Mouse (Mus musculus): ENCODE measurements around the gene Inhbb. TPM values are rescaled to one million over a fixed set of nuclear protein-coding genes. Genes with fewer than 3 reads are reported as not detected.

Gene Inhbb
- polyA plus RNA-seq, 1 experiment: 1.6 TPM

- H3K4me3 ChIP-seq (ENCODE audit: low read depth, low read length): no peak overlapping the region
- H3K27ac ChIP-seq (ENCODE audit: insufficient read depth, low read depth, low read length): no peak overlapping the region
- TF ChIP-seq POLR2A (IDR thresholded peaks at IDR 0.05; ENCODE audit: low read depth, low read length): no peak
- TF ChIP-seq CTCF (IDR thresholded peaks at IDR 0.05; ENCODE audit: extremely low read depth, insufficient read length, insufficient replicate concordance, low read depth, low read length): no peak
- H3K36me3 ChIP-seq (ENCODE audit: control insufficient read depth, insufficient read depth, low read length): no peaks in the 10 kb centered on the region
- WGBS: 30% methylated on average over 4 of the region's 4 CpGs
- H3K27me3 ChIP-seq (ENCODE audit: control insufficient read depth, insufficient read depth, low read length): no peaks in the 10 kb centered on the region
- peaks cover 4% of the 10 kb centered on the region; the same call in 1 of the 2 replicates for H3K4me1 ChIP-seq (ENCODE audit: control insufficient read depth, insufficient read depth, insufficient read length, low read length)
Measured at GRCm38 (mm10) chr1:119453731-119454130, 31.7 kb upstream of the Inhbb start.

GRCm38 (mm10) chr1:119451417-119451816 is 29.4 kb upstream of the Inhbb start:
- Histone ChIP-seq H3K27ac (ENCODE audit: insufficient read depth, low read depth, low read length) (no peak overlapping the region), H3K27me3 (ENCODE audit: control insufficient read depth, insufficient read depth, low read length) (no peaks in the 10 kb centered on the region), H3K4me3 (ENCODE audit: low read depth, low read length) (no peak overlapping the region), H3K4me1 (ENCODE audit: control insufficient read depth, insufficient read depth, insufficient read length, low read length) (no peaks in the 10 kb centered on the region), H3K36me3 (ENCODE audit: control insufficient read depth, insufficient read depth, low read length) (no peaks in the 10 kb centered on the region)
- TF ChIP-seq CTCF (IDR thresholded peaks at IDR 0.05; ENCODE audit: extremely low read depth, insufficient read length, insufficient replicate concordance, low read depth, low read length) (no peak), POLR2A (IDR thresholded peaks at IDR 0.05; ENCODE audit: low read depth, low read length) (no peak)
- 72% methylated on average over 10 of the region's 10 CpGs for WGBS

GRCm38 (mm10) chr1:119450651-119451345 is 28.8 kb upstream of the Inhbb start:
- Histone ChIP-seq H3K4me1 (ENCODE audit: control insufficient read depth, insufficient read depth, insufficient read length, low read length) (no peaks in the 10 kb centered on the region), H3K27ac (ENCODE audit: insufficient read depth, low read depth, low read length) (no peak overlapping the region), H3K27me3 (ENCODE audit: control insufficient read depth, insufficient read depth, low read length) (no peaks in the 10 kb centered on the region), H3K4me3 (ENCODE audit: low read depth, low read length) (no peak overlapping the region), H3K36me3 (ENCODE audit: control insufficient read depth, insufficient read depth, low read length) (no peaks in the 10 kb centered on the region)
- 79% methylated on average over 10 of the region's 10 CpGs for WGBS
- TF ChIP-seq CTCF (IDR thresholded peaks at IDR 0.05; ENCODE audit: extremely low read depth, insufficient read length, insufficient replicate concordance, low read depth, low read length) (no peak), POLR2A (IDR thresholded peaks at IDR 0.05; ENCODE audit: low read depth, low read length) (no peak)

GRCm38 (mm10) chr1:119446753-119447283 is 24.8 kb upstream of the Inhbb start:
- Histone ChIP-seq H3K4me3 (ENCODE audit: low read depth, low read length) (no peak overlapping the region), H3K27me3 (ENCODE audit: control insufficient read depth, insufficient read depth, low read length) (no peaks in the 10 kb centered on the region), H3K36me3 (ENCODE audit: control insufficient read depth, insufficient read depth, low read length) (no peaks in the 10 kb centered on the region), H3K27ac (ENCODE audit: insufficient read depth, low read depth, low read length) (no peak overlapping the region), H3K4me1 (ENCODE audit: control insufficient read depth, insufficient read depth, insufficient read length, low read length) (no peaks in the 10 kb centered on the region)
- 58% methylated on average over 10 of the region's 10 CpGs for WGBS
- TF ChIP-seq CTCF (IDR thresholded peaks at IDR 0.05; ENCODE audit: extremely low read depth, insufficient read length, insufficient replicate concordance, low read depth, low read length) (no peak), POLR2A (IDR thresholded peaks at IDR 0.05; ENCODE audit: low read depth, low read length) (no peak)

- no peaks in the 10 kb centered on the region for H3K4me1 ChIP-seq (ENCODE audit: control insufficient read depth, insufficient read depth, insufficient read length, low read length)
- WGBS: 77% methylated on average over 21 of the region's 21 CpGs
- no peaks in the 10 kb centered on the region for H3K27me3 ChIP-seq (ENCODE audit: control insufficient read depth, insufficient read depth, low read length)
- no peak overlapping the region for H3K4me3 ChIP-seq (ENCODE audit: low read depth, low read length)
- TF ChIP-seq POLR2A (IDR thresholded peaks at IDR 0.05; ENCODE audit: low read depth, low read length): no peak
- TF ChIP-seq CTCF (IDR thresholded peaks at IDR 0.05; ENCODE audit: extremely low read depth, insufficient read length, insufficient replicate concordance, low read depth, low read length): no peak
- H3K27ac ChIP-seq (ENCODE audit: insufficient read depth, low read depth, low read length): no peak overlapping the region
- no peaks in the 10 kb centered on the region for H3K36me3 ChIP-seq (ENCODE audit: control insufficient read depth, insufficient read depth, low read length)
Measured at GRCm38 (mm10) chr1:119443591-119444350, 21.7 kb upstream of the Inhbb start.

- Histone ChIP-seq H3K27ac (ENCODE audit: insufficient read depth, low read depth, low read length) (no peak overlapping the region), H3K36me3 (ENCODE audit: control insufficient read depth, insufficient read depth, low read length) (no peaks in the 10 kb centered on the region), H3K4me1 (ENCODE audit: control insufficient read depth, insufficient read depth, insufficient read length, low read length) (no peaks in the 10 kb centered on the region), H3K4me3 (ENCODE audit: low read depth, low read length) (no peak overlapping the region), H3K27me3 (ENCODE audit: control insufficient read depth, insufficient read depth, low read length) (no peaks in the 10 kb centered on the region)
- WGBS: 76% methylated on average over 9 of the region's 9 CpGs
- TF ChIP-seq CTCF (IDR thresholded peaks at IDR 0.05; ENCODE audit: extremely low read depth, insufficient read length, insufficient replicate concordance, low read depth, low read length) (no peak), POLR2A (IDR thresholded peaks at IDR 0.05; ENCODE audit: low read depth, low read length) (no peak)
Measured at GRCm38 (mm10) chr1:119442901-119443300, 20.9 kb upstream of the Inhbb start.

- 89% methylated on average over 9 of the region's 9 CpGs for WGBS
- Histone ChIP-seq H3K4me3 (ENCODE audit: low read depth, low read length) (no peak overlapping the region), H3K27ac (ENCODE audit: insufficient read depth, low read depth, low read length) (no peak overlapping the region), H3K36me3 (ENCODE audit: control insufficient read depth, insufficient read depth, low read length) (no peaks in the 10 kb centered on the region), H3K27me3 (ENCODE audit: control insufficient read depth, insufficient read depth, low read length) (no peaks in the 10 kb centered on the region), H3K4me1 (ENCODE audit: control insufficient read depth, insufficient read depth, insufficient read length, low read length) (no peaks in the 10 kb centered on the region)
- TF ChIP-seq CTCF (IDR thresholded peaks at IDR 0.05; ENCODE audit: extremely low read depth, insufficient read length, insufficient replicate concordance, low read depth, low read length): no peak
- no peak for TF ChIP-seq POLR2A (IDR thresholded peaks at IDR 0.05; ENCODE audit: low read depth, low read length)
Measured at GRCm38 (mm10) chr1:119438105-119438637, 16.1 kb upstream of the Inhbb start.
